Mouse (Mus musculus) urinary bladder, postnatal 14 days (tissue): ENCODE results near the gene Gm20388.
"Not testable (repeated sequence)": the region's sequence is repeated elsewhere in the genome, so short reads cannot be mapped to it uniquely, and the experiment has no call there.

Experiments
- DNase-seq: peaks from one replicate; pipeline ENCODE4 v3.0.0; 2021; ENCODE audit warnings: low spot score

Gene Gm20388

DNA sequence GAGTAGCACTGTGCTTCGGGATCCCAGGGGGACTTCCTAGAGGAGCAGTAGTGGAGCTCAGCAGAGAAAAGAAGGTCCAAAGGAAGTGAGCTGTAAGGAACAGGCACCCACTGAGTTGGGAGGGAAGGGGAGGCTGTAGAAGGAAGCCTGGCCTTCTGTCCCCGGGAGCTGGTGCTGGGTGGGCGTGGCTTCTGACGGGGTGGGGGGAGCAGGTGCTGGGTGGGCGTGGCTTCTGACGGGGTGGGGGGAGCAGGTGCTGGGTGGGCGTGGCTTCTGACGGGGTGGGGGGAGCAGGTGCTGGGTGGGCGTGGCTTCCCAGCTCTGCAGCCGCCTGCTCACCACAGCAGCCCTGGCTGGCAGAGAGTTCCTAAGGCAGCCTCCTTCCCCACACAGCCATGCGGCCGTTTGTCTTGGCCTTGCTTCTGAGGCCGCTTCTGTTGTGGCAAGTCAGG lies 2413.3 kb downstream of the Gm20388 start:
- not testable (repeated sequence) for DNase-seq

DNA sequence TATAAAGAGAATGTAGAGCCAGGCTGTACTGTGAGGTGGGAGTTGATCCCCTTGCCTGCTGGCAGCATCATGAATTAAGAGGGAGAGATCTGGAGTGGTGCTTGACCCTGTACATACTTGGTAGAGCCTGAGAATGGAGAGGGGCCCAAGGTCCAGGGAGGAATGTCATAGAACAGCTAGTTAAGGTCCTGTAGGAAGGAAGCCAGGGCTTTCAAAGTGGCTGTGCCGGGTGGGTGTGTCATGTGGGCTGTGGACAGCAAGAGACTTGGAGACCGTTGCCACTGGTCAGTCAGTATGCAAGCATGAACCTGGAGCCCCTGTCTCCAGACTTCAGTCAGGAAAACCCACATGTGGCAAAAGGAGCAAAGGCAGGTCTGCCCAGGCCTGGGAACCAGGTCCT lies 2414.6 kb downstream of the Gm20388 start:
- DNase-seq: no peak

DNA sequence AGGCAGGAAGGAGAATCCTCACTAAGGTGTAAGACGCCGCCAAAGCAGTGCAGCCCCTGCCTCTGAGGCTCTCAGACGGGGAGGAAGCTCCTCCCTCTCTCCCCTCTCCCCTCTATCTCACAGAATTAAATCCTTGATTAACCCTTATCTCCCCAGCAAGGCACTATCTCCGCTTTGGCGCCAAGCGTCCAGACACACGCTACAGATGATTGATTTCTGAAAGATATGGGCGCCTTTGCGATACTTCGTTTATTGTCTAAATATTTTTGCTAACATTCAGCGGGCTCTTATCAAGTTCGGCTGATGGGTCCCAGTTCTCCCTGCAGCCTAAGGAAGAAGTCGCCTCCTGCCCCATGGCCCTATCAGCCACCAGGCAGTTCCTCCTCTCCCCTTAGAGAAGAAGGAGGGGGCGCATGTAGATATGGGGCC lies 2415.5 kb downstream of the Gm20388 start:
- DNase-seq: no peak

DNA sequence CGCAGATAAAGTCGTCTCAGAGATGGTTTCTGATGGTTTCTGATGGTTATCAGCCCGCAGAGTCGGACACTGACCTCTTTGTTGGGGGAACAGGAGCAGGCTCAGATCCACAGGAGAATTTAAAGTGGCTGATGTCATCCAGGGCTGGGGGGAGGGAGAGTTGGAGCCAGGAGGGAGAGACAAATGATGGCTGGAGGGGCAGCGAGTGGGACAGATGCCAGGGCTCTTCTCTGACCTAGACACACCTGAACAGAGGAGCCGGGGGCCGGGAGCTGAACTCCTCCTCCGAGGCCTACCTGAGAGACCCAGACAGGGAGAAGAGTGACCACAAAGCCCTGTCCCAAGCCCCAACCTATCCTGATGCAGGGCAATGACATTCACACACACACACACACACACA lies 2418.4 kb downstream of the Gm20388 start:
- no peak for DNase-seq

DNA sequence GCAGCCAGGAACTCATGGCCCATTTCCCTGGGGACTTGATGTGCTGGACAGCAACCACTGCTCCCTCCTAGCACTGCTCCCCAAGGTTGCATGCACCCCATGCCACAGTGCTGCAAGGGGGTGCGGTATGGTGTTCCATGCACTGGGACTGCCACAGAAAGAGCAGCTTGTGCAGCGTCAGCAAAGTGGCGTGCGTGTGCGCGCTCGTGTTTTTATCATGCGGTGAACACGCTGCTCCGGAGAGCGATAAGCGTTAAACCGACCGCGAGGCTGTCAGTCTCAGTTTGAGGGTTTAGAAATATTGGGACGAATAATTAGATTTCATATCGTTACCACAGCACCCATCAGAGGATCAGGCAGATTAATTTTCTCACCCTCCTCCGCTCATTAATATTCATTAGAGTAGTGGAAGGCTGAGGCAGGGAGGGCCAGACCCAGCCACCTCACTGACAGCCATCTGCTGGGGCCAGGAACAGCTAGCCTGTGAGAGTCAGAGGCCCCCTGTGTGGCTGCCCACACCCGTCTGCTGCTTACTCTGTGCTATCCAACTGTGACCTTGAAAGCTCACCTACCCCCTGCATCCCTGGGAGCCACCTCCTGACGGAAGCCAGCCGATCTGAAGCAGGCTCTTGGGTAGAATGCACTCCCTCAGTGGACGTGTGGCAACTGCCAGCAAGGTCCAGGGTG lies 2419.1 kb downstream of the Gm20388 start:
- no peak for DNase-seq

DNA sequence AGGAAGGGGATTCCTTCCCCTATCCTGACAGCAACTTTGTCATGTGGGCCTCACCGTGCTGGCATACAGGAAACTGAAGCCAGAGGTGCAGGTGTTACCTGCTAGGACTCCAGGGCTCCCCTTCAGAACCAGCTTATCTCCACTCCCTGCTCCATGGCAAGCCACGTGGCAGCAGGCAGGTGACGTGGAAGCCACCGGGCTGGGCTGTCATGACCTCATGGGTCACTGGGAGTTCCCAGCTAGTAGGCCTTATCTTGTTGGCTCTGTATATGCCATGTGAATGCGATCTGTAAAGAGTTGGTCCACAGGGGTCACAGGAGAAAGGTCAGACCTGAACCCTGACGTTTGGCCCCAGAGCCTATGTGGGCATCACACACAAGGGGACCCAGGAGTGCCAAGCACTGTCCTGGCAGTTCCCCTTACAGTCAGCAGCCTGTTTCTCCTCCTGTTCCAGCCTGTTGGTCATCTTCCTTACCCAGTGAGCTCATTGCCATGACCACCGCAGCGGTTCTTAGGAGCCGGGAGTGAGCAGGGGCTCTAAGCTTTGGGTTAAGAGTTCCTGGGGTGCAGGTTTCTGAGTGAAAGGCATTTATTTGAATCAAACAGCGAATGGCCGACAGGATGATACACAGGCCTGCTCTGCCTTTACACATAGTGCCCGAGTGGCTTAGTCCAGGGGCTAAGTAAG lies 2419.9 kb downstream of the Gm20388 start:
- no peak for DNase-seq

DNA sequence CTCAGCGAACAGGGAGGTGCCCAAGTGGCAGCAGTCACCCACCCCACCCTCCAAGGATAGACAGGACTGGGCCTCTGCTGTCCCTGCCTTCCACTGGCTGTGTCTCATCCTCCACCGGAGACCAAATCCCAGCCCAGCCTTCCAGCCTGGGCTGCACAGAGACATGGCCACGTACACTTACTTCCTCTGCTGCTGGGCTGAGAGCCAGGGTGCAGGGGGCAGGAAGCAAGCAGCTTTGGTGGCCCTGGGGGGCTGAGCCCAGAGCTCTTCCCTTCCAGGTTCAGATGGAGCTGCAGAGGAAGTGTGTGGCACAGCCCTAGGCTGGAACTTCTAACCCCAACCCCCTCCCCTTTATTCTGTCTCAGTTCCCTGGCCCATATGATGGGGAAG lies 2420.5 kb downstream of the Gm20388 start:
- peak; percentile 38 for DNase-seq

DNA sequence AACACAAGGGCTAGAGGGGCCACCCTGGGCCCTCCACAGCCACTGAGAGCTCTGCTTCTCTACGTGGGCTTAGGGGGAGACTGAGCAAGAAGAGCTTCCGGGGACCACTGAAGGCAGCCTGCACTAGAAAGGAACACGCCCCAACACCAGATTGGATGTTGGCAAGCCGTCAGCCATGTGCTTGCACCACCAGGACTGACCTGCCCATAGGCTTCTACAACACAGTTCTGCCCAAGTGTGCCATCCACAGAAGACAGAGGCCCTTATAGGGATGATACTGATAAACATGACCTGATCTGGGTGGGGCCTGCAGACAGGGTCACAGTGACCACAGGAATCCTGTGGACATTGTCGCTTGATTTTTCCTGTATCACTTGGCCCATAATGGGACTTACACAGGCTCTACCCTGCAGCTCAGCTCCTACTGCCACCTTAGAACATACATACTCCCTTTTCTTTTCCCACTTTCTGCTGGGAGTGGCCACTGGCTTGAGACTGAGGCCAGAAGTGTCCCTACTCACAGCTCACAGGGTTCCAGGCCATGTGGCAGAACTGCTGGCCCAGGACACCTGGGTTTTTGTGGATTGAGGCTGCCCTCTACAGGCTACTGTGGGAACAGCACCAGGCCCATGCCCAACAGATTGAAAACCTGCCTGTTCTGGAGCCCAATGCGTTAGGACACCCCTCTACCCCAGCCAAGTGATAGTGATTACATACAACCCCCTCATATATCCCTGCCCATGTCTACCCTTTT lies 2422.3 kb downstream of the Gm20388 start:
- peak; percentile 81 for DNase-seq

DNA sequence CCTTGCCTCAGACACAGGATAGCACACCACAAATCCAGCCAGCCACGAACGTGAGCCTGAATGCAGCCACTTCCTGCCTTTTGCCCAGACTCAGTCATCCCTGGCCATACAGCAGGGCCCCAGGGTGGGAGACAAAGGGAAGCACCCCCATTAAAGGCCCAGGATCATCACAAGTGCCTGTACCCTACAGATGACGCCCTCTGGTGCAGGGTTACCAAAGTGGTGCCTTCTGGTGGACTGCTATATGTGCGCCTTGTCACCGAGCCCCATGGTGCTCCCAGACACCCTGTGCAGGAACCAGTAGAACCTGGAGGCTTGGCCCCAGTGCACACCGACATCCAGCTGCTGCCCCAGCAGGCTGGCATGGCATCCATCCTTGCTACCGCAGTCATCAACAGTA lies 2422.9 kb downstream of the Gm20388 start:
- DNase-seq: no peak

DNA sequence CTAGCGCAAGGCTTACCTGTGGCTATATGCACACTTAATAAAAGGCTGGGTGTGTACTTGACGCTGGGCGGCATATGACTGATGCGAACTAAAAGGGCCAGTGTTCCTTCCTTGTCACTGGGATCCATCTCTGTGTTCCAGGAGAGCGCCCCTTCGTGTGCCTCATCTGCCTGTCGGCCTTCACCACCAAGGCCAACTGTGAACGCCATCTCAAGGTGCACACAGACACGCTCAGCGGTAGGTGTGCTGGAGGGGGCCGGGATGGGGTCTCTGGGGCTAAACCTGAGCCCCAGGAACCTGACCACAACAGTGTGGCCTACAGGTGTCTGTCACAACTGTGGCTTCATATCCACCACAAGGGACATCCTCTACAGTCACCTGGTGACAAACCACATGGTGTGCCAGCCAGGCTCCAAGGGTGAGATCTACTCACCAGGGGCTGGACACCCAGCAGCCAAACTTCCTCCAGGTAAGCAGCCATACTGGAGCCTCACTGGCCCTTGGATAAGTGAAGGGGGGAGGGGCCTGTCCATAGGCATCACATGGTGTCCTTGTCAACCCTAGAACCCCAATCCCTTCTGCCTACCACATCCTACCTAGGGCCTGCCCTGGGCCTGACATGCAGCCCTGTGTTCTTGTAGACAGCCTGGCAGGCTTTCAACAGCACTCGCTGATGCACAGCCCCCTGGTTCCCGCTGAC lies 2424.3 kb downstream of the Gm20388 start:
- no peak for DNase-seq

DNA sequence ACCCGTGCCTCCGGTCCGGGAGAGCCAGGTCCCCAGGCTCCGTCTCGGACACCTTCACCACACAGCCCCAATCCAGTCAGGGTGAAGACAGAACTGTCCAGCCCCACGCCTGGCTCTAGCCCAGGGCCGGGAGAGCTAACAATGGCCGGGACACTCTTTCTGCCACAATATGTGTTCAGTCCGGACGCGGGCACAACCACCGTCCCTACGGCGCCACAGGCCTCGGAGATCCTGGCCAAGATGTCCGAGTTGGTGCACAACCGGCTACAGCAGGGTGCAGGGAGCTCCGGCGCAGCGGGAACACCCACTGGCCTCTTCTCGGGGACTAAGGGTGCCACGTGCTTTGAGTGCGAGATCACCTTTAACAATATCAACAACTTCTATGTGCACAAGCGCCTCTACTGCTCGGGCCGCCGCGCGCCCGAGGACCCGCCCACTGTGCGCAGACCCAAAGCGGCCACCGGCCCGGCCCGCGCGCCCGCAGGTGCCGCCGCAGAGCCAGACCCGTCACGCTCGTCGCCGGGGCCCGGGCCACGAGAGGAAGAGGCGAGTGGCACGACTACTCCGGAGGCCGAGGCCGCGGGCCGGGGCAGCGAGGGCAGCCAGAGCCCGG lies 2425.1 kb downstream of the Gm20388 start:
- DNase-seq: no peak

DNA sequence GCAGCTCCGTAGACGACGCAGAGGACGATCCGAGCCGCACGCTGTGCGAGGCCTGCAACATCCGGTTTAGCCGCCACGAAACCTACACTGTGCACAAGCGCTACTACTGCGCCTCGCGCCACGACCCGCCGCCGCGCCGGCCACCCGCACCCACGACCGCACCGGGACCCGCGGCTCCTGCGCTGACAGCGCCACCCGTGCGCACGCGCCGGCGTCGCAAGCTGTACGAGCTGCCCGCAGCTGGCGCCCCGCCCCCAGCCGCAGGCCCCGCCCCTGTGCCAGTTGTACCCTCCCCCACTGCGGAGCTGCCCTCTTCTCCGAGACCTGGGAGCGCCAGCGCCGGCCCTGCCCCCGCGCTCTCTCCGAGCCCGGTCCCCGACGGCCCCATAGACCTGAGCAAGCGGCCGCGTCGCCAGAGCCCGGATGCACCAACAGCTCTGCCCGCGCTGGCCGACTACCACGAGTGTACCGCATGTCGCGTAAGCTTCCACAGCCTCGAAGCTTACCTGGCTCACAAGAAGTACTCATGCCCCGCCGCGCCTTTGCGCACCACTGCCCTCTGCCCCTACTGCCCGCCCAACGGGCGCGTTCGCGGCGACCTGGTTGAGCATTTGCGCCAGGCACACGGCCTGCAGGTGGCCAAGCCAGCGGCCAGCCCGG lies 2425.7 kb downstream of the Gm20388 start:
- DNase-seq: peak; percentile 39

DNA sequence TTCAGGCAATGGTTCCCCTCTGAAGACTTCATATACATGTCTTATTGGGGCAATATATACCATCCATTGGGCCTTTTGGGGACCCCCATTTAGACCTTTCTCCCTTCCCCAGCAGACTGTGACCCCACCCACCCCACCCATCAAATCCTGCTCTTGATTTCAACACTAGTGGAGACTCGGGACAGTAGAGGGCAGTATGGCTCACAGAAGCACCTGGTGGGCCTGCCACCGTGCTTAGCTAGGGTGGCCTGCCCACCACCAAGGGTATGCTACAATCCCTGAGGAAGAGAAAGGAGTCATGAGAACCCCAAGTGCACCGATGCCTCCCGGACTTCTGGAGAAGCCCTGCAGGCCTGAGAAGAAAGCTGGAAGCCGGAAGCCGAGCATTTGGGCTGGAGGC lies 2428.2 kb downstream of the Gm20388 start:
- no peak for DNase-seq

DNA sequence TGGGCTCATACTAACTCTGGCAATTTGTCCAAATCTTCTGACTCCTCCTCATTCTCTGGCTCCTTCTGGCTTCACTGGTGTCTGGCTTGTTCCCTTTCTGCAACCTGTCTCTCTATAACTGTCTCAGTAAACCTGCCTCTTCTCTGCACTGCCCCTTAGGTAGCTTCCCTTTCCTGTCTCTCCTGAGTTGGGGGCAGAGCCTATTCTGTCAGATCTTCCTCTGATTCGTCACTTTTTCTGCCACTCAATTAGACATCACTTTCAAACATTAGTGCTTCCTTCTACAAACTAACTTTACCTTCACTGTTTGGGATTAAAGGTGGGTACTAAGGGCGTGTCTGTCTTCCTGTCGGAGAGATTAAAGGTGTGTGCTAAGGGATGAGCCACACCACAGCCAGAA lies 2430.1 kb downstream of the Gm20388 start:
- DNase-seq: no peak

DNA sequence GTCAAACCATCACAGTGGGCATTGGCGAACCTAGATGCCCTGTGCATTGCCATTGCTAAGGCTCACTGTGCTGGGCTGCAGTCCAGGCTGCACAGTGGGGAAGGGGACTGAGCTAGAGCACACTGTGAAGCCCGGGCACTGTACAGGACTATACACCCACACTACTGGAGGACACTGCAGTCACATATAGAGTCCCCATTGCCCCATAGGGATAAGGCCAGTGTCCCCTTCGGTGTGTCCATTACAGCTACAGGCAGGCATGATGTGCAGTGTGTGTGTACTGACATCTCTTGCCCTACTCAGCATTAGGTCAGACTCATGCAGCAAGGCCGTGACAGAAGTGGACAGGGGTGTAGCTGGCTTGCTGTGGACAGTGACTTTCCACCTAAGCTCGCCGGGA lies 2431.1 kb downstream of the Gm20388 start:
- DNase-seq: no peak

DNA sequence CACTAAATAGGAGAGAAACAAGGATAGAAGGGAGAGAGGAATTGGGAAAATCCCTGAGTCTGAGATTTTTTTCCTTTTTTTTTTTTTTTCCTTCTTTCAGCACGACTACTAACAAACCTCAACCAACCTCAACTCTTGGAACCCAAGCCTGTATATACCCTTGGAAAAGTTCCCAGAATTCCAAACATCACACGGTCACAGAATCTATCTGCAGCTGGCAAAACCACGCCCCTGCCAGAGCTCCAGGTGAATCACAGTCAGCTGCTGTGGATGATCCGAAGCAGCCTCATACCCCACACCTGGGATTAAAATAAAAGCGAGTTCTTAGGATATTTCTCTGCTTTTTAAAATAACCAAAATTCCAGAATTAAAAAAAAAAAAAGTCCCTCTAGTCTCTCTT lies 2431.7 kb downstream of the Gm20388 start:
- no peak for DNase-seq

DNA sequence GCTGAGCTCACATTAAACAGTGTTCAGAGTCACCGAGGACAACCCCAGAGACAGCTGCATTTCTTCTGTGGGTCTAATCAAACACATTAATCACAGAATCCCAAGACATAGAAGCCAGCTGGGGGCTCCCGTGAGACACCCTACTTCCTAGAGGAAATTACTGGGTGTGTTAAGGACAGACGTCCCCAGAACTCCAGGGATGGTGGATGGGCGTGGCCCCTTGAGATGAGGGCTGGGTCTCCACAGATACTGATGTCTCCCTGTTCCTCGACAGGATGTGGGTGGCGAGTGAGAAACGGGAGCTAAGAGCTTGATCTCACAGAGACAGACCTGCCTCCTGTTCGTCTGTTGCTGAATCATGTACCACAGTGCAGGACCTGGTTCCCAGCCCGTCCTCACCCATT lies 2432.2 kb downstream of the Gm20388 start:
- no peak for DNase-seq

DNA sequence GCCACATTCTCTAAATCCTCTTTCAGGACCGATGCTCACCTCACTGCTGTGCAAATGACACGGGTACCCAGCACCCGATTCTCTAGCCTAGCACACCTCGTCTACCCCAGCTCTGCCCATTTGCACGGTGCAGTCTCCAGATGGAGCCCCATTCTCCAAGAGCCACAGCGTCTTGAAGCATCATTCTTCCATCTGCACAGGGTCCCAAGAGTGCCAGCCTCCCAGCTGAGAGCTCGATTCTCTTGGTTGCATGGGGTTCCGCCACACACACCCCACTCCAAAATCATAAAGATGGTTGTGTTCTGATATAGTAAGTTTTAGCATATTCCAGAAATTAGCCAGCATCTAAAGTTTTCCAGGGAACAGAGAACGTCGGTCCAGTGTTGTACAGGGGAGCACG lies 2432.7 kb downstream of the Gm20388 start:
- DNase-seq: no peak

DNA sequence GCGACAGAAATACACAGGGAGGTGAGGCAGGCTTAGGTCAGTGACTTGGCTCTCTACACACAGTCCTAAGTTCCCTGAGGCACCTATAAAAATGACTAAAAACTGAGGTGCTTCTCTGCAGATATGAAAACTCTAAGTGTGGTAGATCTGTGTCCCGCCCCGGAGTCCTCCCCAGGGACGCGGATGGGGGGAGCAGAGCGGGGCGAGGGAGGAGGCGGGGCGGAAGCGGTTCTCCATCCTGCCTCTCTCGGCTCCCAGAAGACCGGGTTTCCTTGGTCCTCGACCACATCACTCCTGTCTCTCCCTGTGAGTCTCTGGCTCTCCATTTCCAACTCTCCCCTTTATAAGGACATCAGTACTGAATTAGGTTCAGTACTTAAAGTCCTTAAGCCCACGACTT lies 2433.1 kb downstream of the Gm20388 start:
- DNase-seq: peak; percentile 43

DNA sequence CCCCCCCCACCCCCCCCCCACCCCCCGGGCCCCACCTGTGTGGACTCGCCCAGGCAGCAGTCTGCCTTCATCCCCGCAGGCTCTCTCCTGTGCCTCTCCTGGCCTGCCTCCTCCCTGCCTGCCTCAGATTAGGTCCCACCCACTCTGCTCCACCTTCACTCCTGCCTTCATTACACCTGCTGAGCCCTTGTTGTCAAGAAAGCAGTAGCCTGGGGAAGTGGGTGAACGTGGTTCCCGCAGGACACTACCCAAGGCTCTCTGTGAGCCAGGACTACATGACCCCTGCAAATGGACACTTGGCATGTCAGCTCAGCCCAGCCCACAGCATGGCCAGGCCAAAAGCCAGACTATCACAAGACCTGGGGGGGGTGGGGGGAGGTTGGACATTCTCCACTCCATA lies 2433.6 kb downstream of the Gm20388 start:
- DNase-seq: no peak
